Mouse (Mus musculus): ENCODE results near the gene Glb1l2. TPM values are rescaled to one million over a fixed set of nuclear protein-coding genes. Genes with fewer than 3 reads are reported as not detected.

Glb1l2 gene
- total RNA-seq, 2 experiments from 2014 or later = 0.40 to 0.63 TPM

- DNase-seq = peak in 1 of 2 experiments; percentile 60
Observed at GRCm38 (mm10) chr9:26728556-26728955, 77.7 kb downstream of the Glb1l2 start.

GRCm38 (mm10) chr9:26727445-26727844, 78.8 kb downstream of the Glb1l2 start:
- no peak for DNase-seq

- DNase-seq = no peak
Observed at GRCm38 (mm10) chr9:26725709-26726108, 80.6 kb downstream of the Glb1l2 start.

DNA sequence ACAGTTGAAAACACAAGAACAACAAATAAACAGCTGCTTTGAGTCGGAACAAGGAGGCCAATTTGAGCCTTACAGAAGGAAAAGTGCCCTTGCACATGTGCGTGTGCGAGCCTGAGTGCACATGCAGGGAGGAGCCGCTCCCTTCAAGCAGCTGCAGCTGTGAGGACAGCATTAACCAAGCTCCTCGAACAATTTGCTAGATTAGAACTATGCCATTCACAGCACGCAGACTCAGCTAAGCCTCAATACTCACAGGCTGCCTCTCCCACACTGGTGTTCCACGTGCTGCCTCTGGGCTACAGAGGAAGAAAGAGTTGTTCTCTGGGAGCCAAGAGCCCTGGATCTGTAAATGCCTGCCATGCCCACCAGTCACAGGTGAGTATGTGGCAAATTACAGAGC, 84.5 kb downstream of the Glb1l2 start:
- DNase-seq = no peak

DNA sequence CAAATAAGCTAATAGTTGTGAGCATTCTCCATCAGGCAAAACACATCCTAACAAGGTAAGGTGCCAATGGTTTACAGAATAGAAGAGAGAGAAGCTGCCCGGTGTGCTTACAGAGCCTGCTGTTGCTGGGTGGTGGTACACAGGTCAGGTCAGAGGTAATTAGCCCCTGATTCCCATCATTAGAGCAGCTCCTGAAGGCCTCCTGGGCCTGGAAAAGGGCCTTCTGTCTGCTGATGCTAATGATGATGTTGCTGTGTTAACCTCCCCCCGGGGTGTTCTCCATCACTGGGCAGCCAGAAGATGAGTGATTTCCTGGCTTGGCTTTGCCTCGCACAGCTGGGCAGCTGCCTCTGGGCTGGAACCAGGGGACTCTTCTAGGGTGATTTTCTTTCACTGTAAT, 87.9 kb downstream of the Glb1l2 start:
- no peak for DNase-seq

Other genes with a start within 250 kb of the Glb1l2 start
- gene B3gat1, start 72.7 kb downstream of the Glb1l2 start, total RNA-seq (2021) = 100 to 1,000 TPM; 244 to 250 TPM
- not detected for gene Glb1l3, start 54.4 kb upstream of the Glb1l2 start, total RNA-seq (2021)
- not detected for gene Gm1110, start 116.6 kb upstream of the Glb1l2 start, total RNA-seq (2021)
- gene Acad8, start 193.1 kb upstream of the Glb1l2 start, total RNA-seq (2021) = 10 to 100 TPM; 38.5 to 42.3 TPM
- gene Thyn1, start 193.2 kb upstream of the Glb1l2 start, total RNA-seq (2021) = 100 to 1,000 TPM; 107 to 109 TPM
- 100 to 1,000 TPM; 109 to 111 TPM for gene Vps26b, start 223.6 kb upstream of the Glb1l2 start, total RNA-seq (2021)
- 10 to 100 TPM; 17.7 to 19.8 TPM for gene Ncapd3, start 223.7 kb upstream of the Glb1l2 start, total RNA-seq (2021)